Mouse (Mus musculus): ENCODE results near the gene Mgat4b.

Gene Mgat4b

GRCm38 (mm10) chr11:50200613-50201012 lies 10.1 kb upstream of the Mgat4b start:
- DNase-seq (ENCODE audit: low spot score) = no peak

GRCm38 (mm10) chr11:50201590-50201989 lies 9.1 kb upstream of the Mgat4b start:
- no peak for DNase-seq (ENCODE audit: low spot score)

- DNase-seq (ENCODE audit: low spot score) = no peak
Observed at GRCm38 (mm10) chr11:50203302-50203827, 7.3 kb upstream of the Mgat4b start.

- no peak for DNase-seq (ENCODE audit: low spot score)
Observed at GRCm38 (mm10) chr11:50205434-50205833, 5.3 kb upstream of the Mgat4b start.

- no peak for DNase-seq (ENCODE audit: low spot score)
Observed at GRCm38 (mm10) chr11:50206037-50206436, 4.7 kb upstream of the Mgat4b start.

GRCm38 (mm10) chr11:50207344-50207743 lies 3.3 kb upstream of the Mgat4b start:
- DNase-seq (ENCODE audit: low spot score) = no peak

GRCm38 (mm10) chr11:50208039-50208438 lies 2.7 kb upstream of the Mgat4b start:
- DNase-seq (ENCODE audit: low spot score) = no peak

- DNase-seq (ENCODE audit: low spot score) = no peak
Observed at GRCm38 (mm10) chr11:50210101-50210504, 587 bp upstream of the Mgat4b start.

GRCm38 (mm10) chr11:50211322-50212059 lies 801 bp downstream of the Mgat4b start:
- DNase-seq (ENCODE audit: low spot score) = no peak

- no peak for DNase-seq (ENCODE audit: low spot score)
Observed at GRCm38 (mm10) chr11:50212060-50212739, 1.5 kb downstream of the Mgat4b start.

- no peak for DNase-seq (ENCODE audit: low spot score)
Observed at GRCm38 (mm10) chr11:50212848-50213758, 2.4 kb downstream of the Mgat4b start.

GRCm38 (mm10) chr11:50214631-50215030 lies 3.9 kb downstream of the Mgat4b start:
- DNase-seq (ENCODE audit: low spot score) = no peak

GRCm38 (mm10) chr11:50215633-50216032 lies 4.9 kb downstream of the Mgat4b start:
- DNase-seq (ENCODE audit: low spot score) = no peak

GRCm38 (mm10) chr11:50216724-50217366 lies 6.2 kb downstream of the Mgat4b start:
- DNase-seq (ENCODE audit: low spot score) = no peak

- DNase-seq (ENCODE audit: low spot score) = no peak
Observed at GRCm38 (mm10) chr11:50217811-50218210, 7.1 kb downstream of the Mgat4b start.

- no peak for DNase-seq (ENCODE audit: low spot score)
Observed at GRCm38 (mm10) chr11:50219833-50220232, 9.1 kb downstream of the Mgat4b start.

GRCm38 (mm10) chr11:50222559-50223276 lies 12.0 kb downstream of the Mgat4b start:
- no peak for DNase-seq (ENCODE audit: low spot score)

GRCm38 (mm10) chr11:50223783-50224662 lies 13.3 kb downstream of the Mgat4b start:
- DNase-seq (ENCODE audit: low spot score) = no peak

GRCm38 (mm10) chr11:50224671-50225530 lies 14.2 kb downstream of the Mgat4b start:
- no peak for DNase-seq (ENCODE audit: low spot score)
